Mouse (Mus musculus): Measurements from ENCODE around the gene Gstp2. TPM values are rescaled to one million over a fixed set of nuclear protein-coding genes. Genes with fewer than 3 reads are reported as not detected.

The Gstp2 gene
- polyA plus RNA-seq (2012; rRNA removed), result 188 and 228 TPM in 2 replicates

DNA sequence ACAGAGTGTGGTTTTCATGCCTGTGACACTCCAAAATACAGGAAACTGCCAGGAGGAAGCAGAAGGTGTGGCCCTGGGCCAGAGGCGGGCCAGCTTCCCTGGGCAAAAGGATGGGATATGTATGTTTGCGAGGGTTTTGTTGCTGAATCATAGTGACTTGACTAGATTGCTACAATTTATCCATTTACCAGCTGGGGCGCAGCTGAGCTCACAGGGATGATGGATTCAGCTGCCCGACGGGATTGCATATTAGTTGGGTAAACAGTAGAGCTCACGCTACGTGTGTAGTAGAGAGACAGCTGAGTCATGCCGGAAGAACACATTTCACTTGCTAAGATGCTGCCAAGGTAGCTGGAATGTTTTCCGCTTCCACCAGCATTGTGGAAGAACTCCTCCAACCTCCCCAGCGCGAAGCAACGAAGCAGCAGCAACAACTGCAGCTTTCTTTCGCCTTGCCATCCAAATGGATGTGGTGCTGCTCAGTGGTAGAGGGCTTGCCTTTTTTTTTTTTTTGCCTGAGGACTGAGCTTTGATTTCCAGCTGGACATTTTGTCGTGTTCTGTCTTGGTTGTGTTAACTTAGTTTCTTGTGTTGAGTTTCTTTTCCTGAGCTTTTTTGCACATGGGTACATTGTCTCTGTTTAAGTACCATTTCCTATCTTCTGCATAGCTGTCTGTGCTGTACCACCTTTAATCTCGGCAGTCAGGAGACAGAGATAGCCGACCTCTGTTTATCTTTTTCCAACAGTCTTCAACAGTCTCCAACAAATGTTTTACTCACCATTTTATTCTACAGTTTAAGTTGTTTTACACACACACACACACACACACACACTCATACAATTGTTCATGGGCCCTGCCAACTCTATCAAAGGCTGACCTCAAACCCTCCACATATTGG is at the start of gene Gstp2:
Gene Gstp2, minus strand, starts transcription at position 58 of the 900 bp plus-strand sequence.
- DNase-seq (ENCODE audit: low read depth, low spot score), result peak; percentile 94

DNA sequence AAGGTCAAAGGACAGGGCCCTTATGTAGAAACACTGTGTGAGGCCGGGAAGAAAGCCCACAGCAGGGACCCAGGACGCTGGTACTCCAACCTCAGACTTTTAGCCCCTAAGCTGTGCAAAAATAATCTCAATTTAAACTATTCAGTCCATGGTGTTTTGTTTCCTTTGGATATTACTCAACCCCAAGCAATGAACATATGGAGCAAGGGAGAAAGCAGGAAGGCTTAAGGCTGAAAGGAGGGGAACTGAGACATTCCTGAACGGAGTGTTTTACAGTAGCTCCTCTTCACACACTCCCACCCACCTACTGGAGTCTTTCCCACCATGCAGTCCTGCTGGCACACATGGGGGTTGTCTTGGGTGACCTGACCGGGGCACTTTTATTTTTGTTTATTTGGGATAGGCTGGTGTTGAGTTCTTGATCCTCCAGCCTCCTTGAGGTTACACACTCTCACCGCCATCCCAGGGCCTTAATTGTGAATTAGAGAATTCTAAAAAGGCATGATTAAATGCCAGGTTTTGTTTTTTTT is 49.0 kb upstream of the Gstp2 start:
- no peak for DNase-seq (ENCODE audit: low read depth, low spot score)
- WGBS, result 69% methylated on average over 5 of the region's 5 CpGs

More for the DNA sequence above, at the start of gene Gstp2:
- 11% methylated on average over 16 of the region's 16 CpGs for WGBS

DNA sequence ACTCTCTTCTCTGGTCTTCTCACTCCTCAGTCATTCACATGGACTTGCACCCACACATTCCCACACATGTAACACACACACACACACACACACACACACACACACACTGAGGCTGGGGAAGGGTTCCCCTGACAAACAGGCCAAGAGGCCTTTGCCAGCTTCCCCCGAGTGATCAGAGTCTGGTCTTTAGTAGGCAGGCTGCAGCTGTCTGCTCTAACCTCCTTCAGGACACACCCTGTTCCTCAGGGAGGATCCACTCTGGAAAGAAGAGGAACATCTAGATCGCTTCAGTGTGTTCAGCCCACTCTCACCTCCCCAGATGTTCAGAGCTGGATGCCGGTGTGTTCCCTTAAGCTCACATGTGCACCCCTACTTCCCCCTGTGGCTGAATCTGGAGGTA is 48.5 kb upstream of the Gstp2 start:
- no peak for DNase-seq (ENCODE audit: low read depth, low spot score)
- 32% methylated on average over 3 of the region's 3 CpGs for WGBS

DNA sequence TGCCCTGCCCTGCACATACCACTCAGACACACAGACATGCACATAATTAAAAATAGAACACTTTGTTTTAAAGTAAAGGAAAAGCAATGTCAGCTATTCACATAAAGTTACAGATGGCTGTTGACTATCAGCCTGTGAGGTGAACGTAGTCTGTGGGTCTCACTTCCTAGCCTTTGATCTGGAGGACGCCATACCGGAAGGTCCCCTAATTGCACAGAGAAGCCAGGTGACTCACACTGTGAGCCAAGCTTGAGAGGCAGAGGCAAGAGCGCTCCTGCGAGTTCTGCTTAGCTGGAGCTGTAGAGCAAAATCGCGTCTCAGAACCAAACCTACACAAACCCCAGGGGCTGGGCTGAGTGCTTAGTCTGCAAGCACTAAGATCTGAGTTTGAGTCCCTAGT is 47.9 kb upstream of the Gstp2 start:
- 32% methylated on average over 7 of the region's 7 CpGs for WGBS
- no peak for DNase-seq (ENCODE audit: low read depth, low spot score)

DNA sequence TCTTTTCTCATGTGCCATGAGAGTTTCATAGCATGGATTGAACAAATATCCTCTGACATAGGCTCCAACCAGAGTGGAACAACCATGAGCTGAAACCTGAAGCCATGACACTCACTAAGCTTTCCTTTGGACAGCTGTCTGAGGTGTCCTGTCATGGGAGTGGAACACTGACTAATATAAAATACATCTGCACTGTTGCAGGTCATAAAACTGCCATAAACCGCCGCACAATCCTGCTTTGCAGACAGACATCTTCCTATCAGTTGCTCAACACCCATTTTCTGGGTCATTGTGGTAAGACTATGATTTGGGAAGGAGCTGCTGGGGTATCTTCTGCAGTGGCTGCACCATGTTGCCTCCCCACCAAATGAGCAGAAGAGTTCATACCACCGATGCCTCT is 46.9 kb upstream of the Gstp2 start:
- no peak for DNase-seq (ENCODE audit: low read depth, low spot score)
- WGBS, result 28% methylated on average over 3 of the region's 3 CpGs

DNA sequence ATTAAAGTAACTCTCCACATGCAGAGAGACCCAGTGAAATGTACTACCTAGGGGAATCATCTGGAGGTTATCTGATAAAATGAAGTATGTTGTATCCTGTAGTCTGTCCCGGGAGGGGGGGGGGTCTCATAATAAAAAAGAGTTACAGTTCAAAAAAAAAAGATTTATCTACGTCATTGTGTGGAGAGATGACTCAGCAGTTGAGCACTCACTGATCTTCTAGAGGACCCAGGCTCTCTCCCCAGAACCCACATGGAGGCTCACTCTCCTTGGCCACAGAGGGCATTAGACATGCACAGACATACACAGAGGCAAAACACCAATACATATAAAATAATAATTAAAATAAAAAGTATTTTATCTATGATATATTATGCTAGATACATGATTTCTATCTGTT is 45.6 kb upstream of the Gstp2 start:
- 49% methylated on average over 2 of the region's 2 CpGs for WGBS

DNA sequence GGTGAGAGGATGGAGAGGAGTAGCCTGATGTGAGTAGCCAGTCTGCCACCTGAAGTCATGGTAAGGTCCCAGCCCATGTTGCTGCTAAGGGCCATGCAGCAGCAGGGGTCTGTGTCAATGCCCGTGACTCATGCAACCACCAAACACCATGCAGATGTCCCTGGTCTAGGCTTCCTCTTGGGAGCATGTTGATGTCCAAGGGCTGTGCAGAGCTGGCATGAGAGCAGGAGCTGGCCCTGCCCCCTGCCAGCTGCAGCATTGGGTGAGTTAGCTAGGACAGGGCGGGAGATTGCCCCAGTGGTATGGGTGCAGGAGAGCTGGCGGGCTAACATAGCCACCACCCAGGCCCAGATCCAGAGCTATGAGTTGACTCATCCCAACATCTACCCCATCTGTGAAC is 44.6 kb upstream of the Gstp2 start:
- WGBS, result 86% methylated on average over 3 of the region's 3 CpGs
- no peak for DNase-seq (ENCODE audit: low read depth, low spot score)

More for the DNA sequence above, 45.6 kb upstream of the Gstp2 start:
- no peak for DNase-seq (ENCODE audit: low read depth, low spot score)

DNA sequence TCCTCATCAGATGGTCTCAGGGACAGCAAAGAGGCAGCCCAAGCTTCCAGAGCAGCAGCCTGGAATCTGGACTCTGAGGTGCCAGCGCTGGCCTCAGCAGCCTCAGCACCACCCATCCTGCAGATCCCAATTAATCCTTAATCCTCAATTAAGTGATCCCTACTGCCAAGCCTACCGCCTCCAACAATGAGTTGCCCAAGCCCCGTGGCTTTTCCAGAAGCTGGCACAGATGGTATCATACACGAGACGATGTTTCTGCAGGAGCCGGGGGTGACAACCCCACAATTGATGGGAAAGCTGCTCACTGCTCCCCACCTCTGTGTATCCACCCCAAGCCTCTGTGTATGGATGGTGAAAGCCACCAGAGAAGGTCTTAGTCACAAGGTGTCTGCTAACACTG is 43.3 kb upstream of the Gstp2 start:
- 72% methylated on average over 6 of the region's 6 CpGs for WGBS
- DNase-seq (ENCODE audit: low read depth, low spot score), result no peak

DNA sequence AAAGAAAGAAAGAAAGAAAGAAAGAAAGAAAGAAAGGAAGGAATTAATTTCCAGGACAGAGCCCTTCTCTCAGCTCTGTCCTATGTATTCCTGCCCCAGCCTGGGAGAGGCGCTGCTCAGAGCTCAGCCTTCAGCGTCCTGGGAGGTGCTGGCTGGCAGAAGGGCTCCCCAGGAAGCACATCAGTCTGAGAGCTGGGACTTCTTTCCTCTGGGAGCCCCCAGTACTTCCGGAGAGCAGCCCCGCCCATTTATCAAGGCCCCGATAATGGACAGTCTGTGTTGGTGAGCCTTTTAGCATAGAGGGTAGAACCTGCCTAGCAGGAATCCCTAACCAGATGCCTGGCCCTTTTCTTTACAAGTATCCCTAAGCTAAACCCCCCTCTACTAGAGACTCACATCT is 42.3 kb upstream of the Gstp2 start:
- 39% methylated on average over 5 of the region's 5 CpGs for WGBS
- DNase-seq (ENCODE audit: low read depth, low spot score), result no peak

DNA sequence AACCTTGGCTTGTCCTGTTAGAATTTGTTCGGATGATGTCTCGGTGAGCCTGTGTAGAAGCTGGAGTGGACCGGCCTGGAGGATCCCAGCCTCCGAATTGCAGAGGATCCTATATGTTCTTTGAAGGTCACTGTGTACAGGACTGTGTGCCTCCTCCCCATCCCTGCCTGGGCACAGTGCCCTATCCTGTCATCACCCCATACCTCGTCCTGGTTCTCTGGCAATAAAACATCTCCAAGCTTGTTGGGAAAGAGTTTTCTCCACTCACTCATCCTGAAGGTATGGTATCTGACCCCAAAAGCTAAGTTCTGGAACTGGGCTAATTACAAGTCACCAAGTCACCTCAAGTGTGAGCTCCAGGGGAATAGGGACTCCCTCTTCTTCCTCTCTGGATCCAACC is 41.3 kb upstream of the Gstp2 start:
- no peak for DNase-seq (ENCODE audit: low read depth, low spot score)
- 70% methylated on average over 5 of the region's 5 CpGs for WGBS

DNA sequence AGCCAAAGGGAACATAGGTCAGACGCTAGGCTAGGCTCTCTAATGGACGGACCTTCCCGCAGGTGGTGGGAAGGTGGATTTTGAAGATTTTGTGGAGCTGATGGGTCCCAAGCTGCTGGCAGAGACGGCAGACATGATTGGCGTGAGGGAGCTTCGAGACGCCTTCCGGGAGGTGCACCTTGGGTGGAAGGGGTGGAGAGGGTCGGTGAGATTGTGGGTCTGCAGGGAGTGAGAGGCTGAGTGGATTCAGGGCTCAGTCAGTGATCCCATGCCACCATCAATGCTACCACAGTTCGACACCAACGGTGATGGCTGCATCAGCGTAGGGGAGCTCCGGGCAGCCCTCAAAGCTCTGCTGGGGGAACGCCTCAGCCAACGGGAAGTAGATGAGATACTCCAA is 40.3 kb upstream of the Gstp2 start:
- no peak for DNase-seq (ENCODE audit: low read depth, low spot score)
- 93% methylated on average over 15 of the region's 15 CpGs for WGBS

DNA sequence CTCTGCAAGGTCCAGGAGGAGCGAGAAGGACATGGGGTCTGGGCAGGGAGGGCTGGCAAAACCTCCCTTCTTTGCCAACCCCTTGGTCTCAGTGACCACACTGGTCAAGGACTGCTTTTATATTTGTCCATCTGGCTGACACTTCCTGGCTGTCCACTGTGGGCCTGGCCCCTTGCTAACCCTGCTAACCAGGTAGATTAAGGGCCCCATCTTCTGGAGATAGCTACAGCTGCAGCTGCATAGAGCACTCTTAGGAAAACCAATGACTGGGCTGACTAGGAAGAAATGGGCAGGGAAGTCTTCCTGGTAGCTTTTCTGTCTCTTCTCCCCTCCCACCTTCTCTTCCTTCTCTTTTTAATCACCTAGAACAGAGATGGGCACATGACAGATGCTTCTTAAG is 39.2 kb upstream of the Gstp2 start:
- DNase-seq (ENCODE audit: low read depth, low spot score), result no peak
- 100% methylated on average over 1 of the region's 1 CpGs for WGBS

DNA sequence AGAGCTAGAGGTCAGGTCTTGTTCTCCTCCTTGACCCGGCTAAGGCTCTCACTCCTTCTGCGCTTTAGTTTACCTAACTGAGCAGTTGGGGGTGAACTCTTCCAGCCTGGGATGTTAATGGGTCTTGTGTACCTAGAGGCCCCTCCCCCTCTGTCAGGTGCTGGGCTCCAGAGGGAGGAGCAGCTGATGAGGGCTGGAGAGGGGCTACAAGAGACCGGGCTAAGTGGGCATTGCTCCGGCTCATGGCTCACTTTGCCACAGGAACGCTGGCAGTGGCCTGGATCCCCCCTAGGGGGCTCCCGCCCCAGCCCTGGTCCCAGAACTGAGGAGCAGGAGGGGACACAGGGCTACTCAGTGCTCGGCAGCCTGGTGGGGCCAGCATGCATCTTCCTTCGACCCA is 38.0 kb upstream of the Gstp2 start:
- WGBS, result 74% methylated on average over 8 of the region's 8 CpGs
- no peak for DNase-seq (ENCODE audit: low read depth, low spot score)

DNA sequence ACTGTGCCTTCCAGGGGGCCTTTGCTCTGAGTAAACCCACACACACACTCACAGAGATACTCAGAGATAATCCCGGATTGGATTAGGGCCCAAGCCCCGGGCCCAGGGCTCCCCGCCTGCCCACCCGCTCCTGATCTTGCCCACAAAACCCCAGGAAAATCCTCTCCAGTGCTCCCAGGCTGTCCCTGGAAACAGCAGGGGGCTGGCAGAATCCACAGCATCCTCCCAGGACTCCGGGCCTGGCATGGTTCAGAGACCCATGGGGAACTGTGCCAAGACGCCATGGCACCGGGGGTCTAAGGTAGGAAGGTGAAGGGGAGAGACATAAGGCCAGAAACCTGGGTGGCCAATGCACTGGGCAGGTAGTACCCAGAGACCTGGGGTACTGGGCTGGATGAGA is 37.5 kb upstream of the Gstp2 start:
- DNase-seq (ENCODE audit: low read depth, low spot score), result no peak
- 91% methylated on average over 7 of the region's 7 CpGs for WGBS

DNA sequence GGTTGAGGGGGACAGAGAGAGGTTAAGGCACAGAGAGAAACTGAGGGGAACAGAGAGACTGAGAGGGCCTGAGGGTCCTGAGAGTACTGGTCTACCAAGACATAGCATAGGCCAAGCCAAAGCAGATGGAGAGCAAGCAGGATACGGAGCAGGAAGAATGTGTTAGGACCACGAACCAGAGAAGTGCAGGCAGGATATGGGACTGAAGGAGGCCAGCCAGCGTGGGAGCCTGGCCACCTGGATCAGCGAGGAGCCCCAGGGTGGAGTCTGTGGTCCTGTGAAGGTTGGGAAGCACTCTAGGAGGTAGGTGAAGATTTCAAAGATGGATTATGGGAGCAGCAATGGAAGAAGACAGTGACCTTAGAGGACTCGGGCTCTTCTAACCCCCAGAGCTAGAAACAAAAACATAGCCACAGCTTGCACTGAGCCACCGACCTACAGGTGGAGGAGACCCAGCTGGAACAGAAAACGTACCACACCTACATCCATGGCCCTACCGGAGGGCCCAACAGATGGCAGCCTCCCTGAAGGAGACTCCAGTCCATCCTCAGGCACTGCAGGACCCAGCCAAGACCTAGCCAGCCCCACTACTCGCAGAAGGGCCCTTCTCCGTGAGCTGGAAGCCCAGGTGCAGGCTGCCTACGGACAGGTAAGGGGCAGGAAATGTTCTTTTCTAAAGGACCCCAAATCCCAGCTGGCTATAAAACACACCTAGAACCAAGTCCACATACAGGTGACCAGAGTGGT is 36.6 kb upstream of the Gstp2 start:
- no peak for DNase-seq (ENCODE audit: low read depth, low spot score)

DNA sequence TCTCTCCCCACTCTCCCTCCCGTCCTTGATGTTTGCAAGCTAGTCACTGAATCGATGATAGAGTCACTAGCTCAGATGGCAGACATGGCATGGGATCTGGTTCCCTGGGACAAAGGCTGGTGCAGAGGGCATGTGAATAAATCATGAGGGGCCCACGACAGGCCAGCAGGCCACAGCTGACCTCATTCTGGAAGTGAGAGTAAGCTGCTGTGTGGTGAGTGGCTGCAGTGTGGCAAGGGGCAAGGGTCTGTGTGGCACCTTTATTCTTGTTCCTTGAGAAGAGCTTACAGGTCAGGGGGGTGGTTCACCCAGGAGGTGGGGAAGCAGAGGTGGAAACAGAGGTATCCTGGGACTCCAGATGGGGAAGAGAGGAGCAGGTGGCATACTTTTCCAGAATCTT is 35.6 kb upstream of the Gstp2 start, which contains the start of gene Cabp2:
Gene Cabp2, plus strand, starts transcription at position 185 of the 400 bp plus-strand sequence.
- no peak for DNase-seq (ENCODE audit: low read depth, low spot score)
- 80% methylated on average over 3 of the region's 3 CpGs for WGBS

More for the DNA sequence above, 36.6 kb upstream of the Gstp2 start:
- 80% methylated on average over 11 of the region's 11 CpGs for WGBS

DNA sequence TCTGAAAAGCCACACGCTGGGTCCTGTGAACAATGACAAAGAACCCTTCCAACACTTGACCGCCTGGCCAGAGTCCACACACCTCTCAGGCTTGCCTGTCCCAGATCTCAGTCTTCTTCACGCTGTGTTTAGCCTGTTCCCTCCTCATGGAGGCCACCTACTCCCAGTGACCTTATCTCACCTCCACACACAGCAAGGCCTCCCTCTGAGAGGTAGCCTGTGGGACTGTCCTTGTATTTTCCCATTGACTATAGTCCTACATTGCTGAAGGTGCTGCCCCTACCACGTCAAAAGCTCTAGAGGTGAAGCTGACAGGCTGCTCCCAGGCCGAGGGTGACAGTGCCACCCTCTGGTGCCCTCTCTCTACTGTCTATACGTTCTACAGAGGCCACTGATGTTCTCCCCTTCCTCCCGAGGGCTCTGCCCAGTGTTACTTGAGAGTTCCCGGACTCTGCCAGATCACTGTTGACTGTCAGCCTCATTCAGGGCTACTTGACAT is 34.7 kb upstream of the Gstp2 start:
- WGBS, result 55% methylated on average over 8 of the region's 8 CpGs
- DNase-seq (ENCODE audit: low read depth, low spot score), result no peak

DNA sequence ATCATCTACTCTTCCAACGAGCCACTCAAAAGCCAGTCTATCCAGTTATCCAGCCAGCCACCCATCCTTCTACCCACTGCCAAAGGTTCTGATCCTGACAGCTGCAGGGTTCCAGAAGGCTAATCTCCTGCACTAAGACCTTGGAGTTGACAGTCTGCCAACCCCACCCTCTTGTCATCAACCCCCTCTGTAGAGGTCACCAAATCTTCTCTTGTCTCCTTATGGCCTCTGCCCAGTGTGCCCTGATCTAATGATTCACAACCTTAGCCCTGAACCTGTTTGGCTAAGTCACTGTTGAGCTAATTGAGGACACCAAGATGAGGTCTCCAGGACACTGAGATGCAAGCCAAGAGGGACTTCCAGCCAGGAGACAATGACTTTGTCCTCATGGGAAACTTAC is 33.8 kb upstream of the Gstp2 start:
- no peak for DNase-seq (ENCODE audit: low read depth, low spot score)
- WGBS, result 29% methylated on average over 1 of the region's 1 CpGs

DNA sequence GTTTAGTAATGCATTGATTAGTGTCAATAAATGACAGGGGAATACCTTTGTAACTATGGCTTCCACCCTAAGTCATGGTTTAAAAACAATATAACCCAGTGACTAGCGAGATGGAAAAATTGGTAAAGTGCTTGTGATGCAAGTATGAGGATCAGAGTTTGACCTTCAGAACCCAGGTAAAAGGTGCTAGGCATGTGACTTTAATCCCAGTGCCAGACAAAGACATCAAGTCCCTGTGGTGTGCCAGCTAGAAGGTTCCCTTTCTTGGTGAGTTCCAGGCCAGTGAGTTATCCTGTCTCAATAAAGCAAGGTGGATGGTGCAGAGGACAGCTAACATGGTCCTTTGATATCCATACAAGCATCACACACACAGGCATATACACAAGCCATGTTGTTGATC is 29.7 kb upstream of the Gstp2 start:
- 87% methylated on average over 1 of the region's 1 CpGs for WGBS
- DNase-seq (ENCODE audit: low read depth, low spot score), result no peak

DNA sequence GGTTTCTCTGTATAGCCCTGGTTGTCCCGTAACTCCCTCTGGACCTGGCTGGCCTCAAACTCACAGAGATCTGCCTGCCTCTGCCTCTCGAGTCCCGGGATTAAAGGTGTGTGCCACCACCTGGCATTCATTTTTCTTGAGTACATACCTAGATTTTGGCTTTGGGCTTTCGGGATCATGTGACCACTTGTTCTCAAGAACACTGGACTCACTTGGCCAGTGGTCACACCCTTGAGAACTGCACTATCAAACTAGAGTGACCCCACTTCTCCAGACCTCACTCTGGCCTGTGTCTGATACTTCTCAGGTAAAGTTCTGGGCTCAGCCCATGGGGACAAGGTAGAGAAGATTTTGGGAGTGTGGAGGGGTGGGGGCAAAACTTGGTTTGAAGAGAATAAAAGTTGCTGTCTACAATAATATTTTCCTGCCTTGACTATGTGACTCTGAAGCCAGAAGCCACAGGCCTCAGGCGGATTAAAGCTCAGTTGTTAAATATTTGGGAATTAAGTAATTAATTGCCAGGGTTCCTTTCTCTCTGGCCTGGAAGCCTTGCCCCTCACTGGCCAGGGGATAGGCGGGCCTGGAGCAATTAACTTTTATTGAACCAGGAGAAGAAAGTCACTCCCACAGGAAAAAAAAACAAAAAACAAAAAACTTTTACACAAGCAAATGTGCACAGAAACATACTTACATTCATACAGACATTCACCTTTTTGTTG is 27.0 kb upstream of the Gstp2 start:
- 66% methylated on average over 6 of the region's 6 CpGs for WGBS

More for the DNA sequence above, 27.0 kb upstream of the Gstp2 start:
- DNase-seq (ENCODE audit: low read depth, low spot score), result no peak

Measured in large intestine, adult 2 months (tissue).